In genomic region chr19:59457951-59458742, GRCm38 (mm10) we compare ENCODE assay signal across 8 mouse cellular contexts. TPM values are rescaled to one million over a fixed set of nuclear protein-coding genes. Genes with fewer than 3 reads are reported as not detected.
A peak's percentile ranks its signal among the peaks of the same experiment; 100 is the strongest.
DNase-seq lines count a peak whose midpoint lies in the region; ATAC-seq and TF ChIP-seq lines count a peak whose summit lies in the region.

Gene Emx2, plus strand, starts transcription at chr19:59458372.

- DNase-seq in thymus, postnatal 14 days: peak; percentile 21
- no peak for DNase-seq in thymus, postnatal 25 days
- DNase-seq in fibroblast of lung, adult 2 months (ENCODE audit: low read depth): peak; percentile 82
- DNase-seq in heart, postnatal 14 days: peak; percentile 37 to 39
- peak; percentile 82 for DNase-seq in layer of hippocampus, adult 11-12 months (ENCODE audit: low spot score)
- DNase-seq in liver, postnatal 0 days: peak; percentile 52
- DNase-seq in skeletal muscle tissue, adult 2 months (ENCODE audit: low read depth, low spot score): peak; percentile 54
- no peak for DNase-seq in cerebellum, adult 9-11 months

- intact Hi-C loops in heart, postnatal 14 days (cut with DNase I): no loop called here

- no peak for TF ChIP-seq CTCF in liver, postnatal 0 days (IDR thresholded peaks at IDR 0.05; ENCODE audit: low read depth)

- H3K4me2 ChIP-seq in liver, postnatal 0 days (ENCODE audit: low read depth, low read length): peak within 1 kb of the TSS; percentile 50

- no peaks in the 10 kb centered on the region for H3K36me3 ChIP-seq in liver, postnatal 0 days (replicated peaks; ENCODE audit: insufficient read depth, low read length)

- H3K4me3 ChIP-seq in liver, postnatal 0 days (ENCODE audit: low read depth, low read length): peak within 1 kb of the TSS; percentile 19; the same call in 1 of the 2 replicates

- H3K9me3 ChIP-seq in liver, postnatal 0 days (ENCODE audit: low read length): no peaks in the 10 kb centered on the region

- no peak within 1 kb of the TSS for H3K27ac ChIP-seq in liver, postnatal 0 days (ENCODE audit: low read depth)

- 1% methylated on average over 56 of the region's 58 CpGs for WGBS in liver, postnatal 0 days (ENCODE audit: insufficient replicate concordance)

- no peaks in the 10 kb centered on the region; the same call in none of the 2 replicates for H3K4me1 ChIP-seq in liver, postnatal 0 days (ENCODE audit: insufficient read depth)

- peaks cover 100% of the 10 kb centered on the region for H3K27me3 ChIP-seq in liver, postnatal 0 days (ENCODE audit: insufficient read depth, low read length)

- no peak within 1 kb of the TSS for H3K9ac ChIP-seq in liver, postnatal 0 days (replicated peaks)

- peak; percentile 29; the same call in 1 of the 2 replicates for ATAC-seq in liver, postnatal 0 days

- no peak for TF ChIP-seq EP300 in liver, postnatal 0 days (IDR thresholded peaks at IDR 0.05; ENCODE audit: low read depth)

RNA-seq across cellular contexts. Expression of gene Emx2, which starts in this region (rescaled TPM):
- not detected for total RNA-seq in heart, postnatal 14 days (2021)
- not detected in 2 replicates for polyA plus RNA-seq in liver, postnatal 0 days (2015; fragmentation: Nextera tagmentation; extraction: Ambion mirVana)

Comparison
In these comparisons a context has a peak if more than half of its experiments do, and no peak if none do; other contexts are left out.
1. DNase-seq: peak in thymus, postnatal 14 days (single experiment), fibroblast of lung, adult 2 months (single experiment), layer of hippocampus, adult 11-12 months (single experiment) and skeletal muscle tissue, adult 2 months (single experiment); none in thymus, postnatal 25 days (single experiment) and cerebellum, adult 9-11 months (single experiment).
2. Peak in DNase-seq in heart, postnatal 14 days; RNA of the gene not detected or under 1 TPM.
3. Peak in DNase-seq, ATAC-seq, H3K4me3 ChIP-seq and H3K4me2 ChIP-seq in liver, postnatal 0 days; RNA of the gene not detected or under 1 TPM.